Mouse (Mus musculus) gastrocnemius, postnatal 4 days (tissue): ENCODE results near the gene Hoxa3. TPM values are rescaled to one million over a fixed set of nuclear protein-coding genes. Genes with fewer than 3 reads are reported as not detected.

Experiments
- DNase-seq, 2 experiments: peaks; one replicate each; pipeline ENCODE4 v3.0.0; 2021 to 2022; ENCODE audit warnings: low spot score in 2 of 2, mixed read lengths in 2 of 2
- total RNA-seq, 2 experiments: library from RNA; stranded (reverse); gene quantifications; 2 replicates each; pipeline ENCODE4 v1.2.3; 2021

The Hoxa3 gene
- total RNA-seq, 2 experiments from 2014 or later = 3.2 to 4.1 TPM

- peak; percentile 85 to 90 for DNase-seq
Observed at GRCm38 (mm10) chr6:52221337-52221992, 8.3 kb upstream of the Hoxa3 start, which contains the start of gene Hoxa7. Hoxa7 (minus strand) TSS chr6:52221854.

- DNase-seq = no peak
Observed at GRCm38 (mm10) chr6:52220865-52221310, 7.8 kb upstream of the Hoxa3 start.

GRCm38 (mm10) chr6:52220003-52220864 lies 7.1 kb upstream of the Hoxa3 start:
- peak in 1 of 2 experiments; percentile 21 for DNase-seq

- DNase-seq = no peak
Observed at GRCm38 (mm10) chr6:52219234-52219942, 6.3 kb upstream of the Hoxa3 start.

- no peak for DNase-seq
Observed at GRCm38 (mm10) chr6:52218643-52219215, 5.6 kb upstream of the Hoxa3 start.

- DNase-seq = no peak
Observed at GRCm38 (mm10) chr6:52217895-52218642, 4.9 kb upstream of the Hoxa3 start.

GRCm38 (mm10) chr6:52217459-52217768 lies 4.3 kb upstream of the Hoxa3 start:
- DNase-seq = peak; percentile 55 to 79

GRCm38 (mm10) chr6:52216691-52217458 lies 3.7 kb upstream of the Hoxa3 start:
- DNase-seq = peak; percentile 27 to 50

- peak in 1 of 2 experiments; percentile 24 for DNase-seq
Observed at GRCm38 (mm10) chr6:52215771-52216535, 2.8 kb upstream of the Hoxa3 start.

- DNase-seq = peak in 1 of 2 experiments; percentile 9
Observed at GRCm38 (mm10) chr6:52215070-52215469, 1.9 kb upstream of the Hoxa3 start.

- DNase-seq = peak in 1 of 2 experiments; percentile 7
Observed at GRCm38 (mm10) chr6:52214271-52214670, 1.1 kb upstream of the Hoxa3 start.

- peak; percentile 13 to 16 for DNase-seq
Observed at GRCm38 (mm10) chr6:52212556-52213118, 499 bp downstream of the Hoxa3 start.

GRCm38 (mm10) chr6:52211961-52212360 lies 1.2 kb downstream of the Hoxa3 start:
- DNase-seq = peak in 1 of 2 experiments; percentile 16

- peak; percentile 68 to 83 for DNase-seq
Observed at GRCm38 (mm10) chr6:52211170-52211935, 1.8 kb downstream of the Hoxa3 start.

GRCm38 (mm10) chr6:52209685-52210046 lies 3.5 kb downstream of the Hoxa3 start:
- DNase-seq = no peak

- no peak for DNase-seq
Observed at GRCm38 (mm10) chr6:52208868-52209684, 4.1 kb downstream of the Hoxa3 start.
